Mouse (Mus musculus) testis, adult 2 months (tissue): ENCODE measurements around the gene Trappc1. TPM values are rescaled to one million over a fixed set of nuclear protein-coding genes. Genes with fewer than 3 reads are reported as not detected.
A peak's percentile ranks its signal among the peaks of the same experiment; 100 is the strongest.

ENCODE experiments used
- H3K27ac ChIP-seq: fragments of 200-500 bp; 2 replicates; pipeline ENCODE4 v1.5.1; 2012; ENCODE audit warnings: low read depth, low read length; ENCODE audit not compliant: control insufficient read depth, insufficient read depth
- H3K27me3 ChIP-seq: fragments of 200-500 bp; 2 replicates; pipeline ENCODE4 v1.6.1; 2012; ENCODE audit warnings: mild to moderate bottlenecking, low read length, moderate library complexity; ENCODE audit not compliant: control insufficient read depth, insufficient read depth
- H3K36me3 ChIP-seq: fragments of 200-500 bp; 2 replicates; pipeline ENCODE4 v1.6.1; 2012; ENCODE audit warnings: mild to moderate bottlenecking, low read length; ENCODE audit not compliant: control insufficient read depth, insufficient read depth
- H3K4me1 ChIP-seq: fragments of 200-500 bp; 2 replicates; pipeline ENCODE4 v1.6.1; 2012; ENCODE audit warnings: low read length; ENCODE audit not compliant: control insufficient read depth, insufficient read depth
- H3K4me3 ChIP-seq: fragments of 200-500 bp; 2 replicates; pipeline ENCODE4 v1.5.1; 2012; ENCODE audit warnings: low read depth, mild to moderate bottlenecking, low read length, moderate library complexity, mixed read lengths; ENCODE audit not compliant: control insufficient read depth
- CTCF ChIP-seq: fragments of 200-500 bp; IDR thresholded peaks from 2 replicates; pipeline ENCODE4 v1.5.1; 2012; ENCODE audit warnings: low read depth, mild to moderate bottlenecking, inconsistent platforms, low read length, moderate library complexity; ENCODE audit not compliant: control insufficient read depth, insufficient read depth, insufficient replicate concordance
- POLR2A ChIP-seq: fragments of 200-500 bp; IDR thresholded peaks from 2 replicates; pipeline ENCODE4 v1.6.1; 2012; ENCODE audit warnings: low read depth, mild to moderate bottlenecking, inconsistent platforms, low read length, moderate library complexity; ENCODE audit not compliant: control insufficient read depth
- polyA plus RNA-seq: library from polyadenylated mRNA; depleted of rRNA; stranded (reverse); fragments of >200 nt; gene quantifications from 2 replicates; pipeline ENCODE4 v1.2.3, GENCODE M21; 2012

The Trappc1 gene
- polyA plus RNA-seq, 1 experiment = 25.5 TPM

DNA sequence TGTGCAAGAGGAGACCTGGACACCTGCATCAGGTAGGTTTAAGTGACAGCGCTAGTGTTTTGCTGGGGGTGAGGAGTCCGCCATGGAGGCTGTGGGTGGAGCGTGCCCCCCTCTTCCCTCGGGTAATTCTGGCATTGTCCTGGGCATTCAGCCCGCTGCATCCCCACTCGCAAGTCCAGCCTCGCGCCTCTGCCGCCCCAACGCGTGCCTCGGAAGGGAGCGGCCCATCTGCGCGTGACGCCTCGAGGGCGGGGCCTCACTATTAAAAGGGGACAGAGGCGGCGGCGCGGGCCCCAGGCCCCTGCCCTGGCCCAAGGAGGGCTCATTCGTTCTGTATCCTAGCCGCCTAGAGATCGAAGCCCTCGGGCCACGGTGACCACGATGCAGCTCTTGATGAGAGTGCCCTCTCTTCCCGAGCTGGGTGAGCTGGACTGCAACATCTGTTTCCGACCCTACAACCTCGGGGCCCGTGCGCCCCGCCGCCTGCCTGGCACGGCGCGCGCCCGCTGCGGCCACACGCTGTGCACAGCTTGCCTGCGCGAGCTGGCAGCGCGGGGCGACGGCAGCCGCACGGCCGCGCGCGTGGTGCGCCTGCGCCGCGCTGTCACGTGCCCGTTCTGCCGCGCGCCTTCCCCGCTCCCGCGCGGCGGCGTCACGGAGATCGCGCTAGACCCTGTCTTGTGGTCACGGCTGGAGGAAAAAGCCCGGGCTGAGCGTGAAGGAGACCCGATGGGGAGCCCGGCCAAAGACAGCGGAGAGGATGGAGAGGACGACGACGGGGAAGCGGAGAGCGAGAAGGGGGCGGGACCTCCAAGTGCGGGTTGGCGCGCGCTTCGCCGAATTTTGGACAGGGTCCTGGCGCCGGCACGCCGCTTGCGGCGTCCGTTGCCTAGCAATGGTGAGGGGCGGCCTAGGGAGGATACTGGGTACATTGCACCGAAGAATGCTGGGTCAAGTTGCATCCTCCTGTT lies 16.7 kb downstream of the Trappc1 start, which contains the start of gene Rnf227:
TSS of gene Rnf227 (plus strand) at position 301 of the 971 bp plus-strand sequence.
- TF ChIP-seq POLR2A (no peak), CTCF (no peak)
- Histone ChIP-seq H3K4me3 (peak within 1 kb of the TSS; percentile 95), H3K27ac (peak within 1 kb of the TSS; percentile 72), H3K4me1 (peaks cover 9% of the 10 kb centered on the region), H3K27me3 (no peaks in the 10 kb centered on the region), H3K36me3 (0 out of 2 replicates have a peak, but pooled peaks cover 1% of the 10 kb centered on the region)

DNA sequence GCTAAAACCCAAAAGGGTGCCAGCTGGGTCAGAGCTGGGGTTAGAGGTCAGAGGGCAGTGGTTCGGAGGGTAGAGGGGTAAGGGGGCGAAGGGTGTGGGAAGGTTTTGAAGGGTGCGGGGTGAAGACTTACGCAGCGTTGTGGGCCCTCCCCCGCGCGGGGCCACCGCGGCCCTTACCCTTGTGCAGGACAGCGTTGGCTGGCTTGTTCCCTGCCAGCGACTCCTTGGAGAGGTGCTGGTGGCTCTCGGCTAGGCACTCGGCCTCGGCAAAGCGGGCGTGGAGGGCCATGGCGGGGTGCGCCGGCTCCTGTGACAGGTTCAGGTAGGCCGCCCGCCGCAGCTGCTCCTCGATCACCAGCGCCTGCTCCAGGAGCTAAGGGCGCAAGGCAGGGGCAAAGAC lies 22.7 kb downstream of the Trappc1 start:
- H3K27me3 ChIP-seq = no peaks in the 10 kb centered on the region
- no peak overlapping the region for H3K27ac ChIP-seq
- no peak overlapping the region for H3K4me3 ChIP-seq
- peaks cover 1% of the 10 kb centered on the region; the same call in 1 of the 2 replicates for H3K36me3 ChIP-seq
- TF ChIP-seq POLR2A (no peak), CTCF (no peak)
- H3K4me1 ChIP-seq = no peaks in the 10 kb centered on the region

DNA sequence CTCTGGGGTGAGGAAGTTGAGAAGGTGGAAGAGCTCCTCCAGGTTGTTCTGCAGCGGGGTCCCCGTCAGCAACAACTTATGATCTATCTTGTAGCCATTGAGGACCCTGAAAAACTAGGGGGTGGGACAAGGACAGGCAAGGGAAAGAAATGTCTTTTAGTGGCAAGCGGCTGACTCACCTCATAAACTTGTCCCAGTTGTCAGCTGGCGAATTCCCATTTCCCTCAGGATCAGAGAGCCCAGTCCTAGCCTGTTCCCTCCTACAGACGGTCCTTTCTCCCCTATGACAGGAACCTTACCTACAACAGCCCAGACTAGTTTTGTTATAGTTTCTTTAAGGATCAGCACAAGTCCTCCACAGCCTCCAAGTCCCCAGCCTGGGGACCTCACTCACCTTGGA lies 32.8 kb downstream of the Trappc1 start:
- no peak overlapping the region for H3K27ac ChIP-seq
- peaks cover 12% of the 10 kb centered on the region for H3K36me3 ChIP-seq
- no peaks in the 10 kb centered on the region for H3K4me1 ChIP-seq
- no peak for TF ChIP-seq POLR2A
- no peak overlapping the region for H3K4me3 ChIP-seq
- no peaks in the 10 kb centered on the region for H3K27me3 ChIP-seq

DNA sequence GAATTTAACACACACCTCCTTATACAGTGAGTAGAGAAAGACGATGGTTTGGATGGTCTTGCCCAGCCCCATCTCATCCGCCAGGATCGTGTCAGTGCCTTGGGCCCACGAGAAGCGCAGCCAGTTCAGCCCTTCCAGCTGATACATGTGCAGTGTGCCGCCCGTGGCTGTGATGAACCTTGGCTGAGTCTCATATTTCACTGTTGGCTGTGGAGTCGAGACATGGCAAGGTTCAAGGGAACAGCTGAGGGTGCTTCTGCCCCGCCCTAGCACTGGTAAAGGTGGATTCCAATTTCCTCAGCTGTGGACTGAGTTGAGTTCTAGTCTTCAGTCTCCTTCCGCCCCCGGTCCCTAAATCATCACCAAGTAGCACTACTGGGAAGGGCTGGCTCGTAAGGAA lies 33.9 kb downstream of the Trappc1 start:
- H3K4me3 ChIP-seq = no peak overlapping the region
- H3K36me3 ChIP-seq = peaks cover 12% of the 10 kb centered on the region
- no peak overlapping the region for H3K27ac ChIP-seq
- no peak for TF ChIP-seq POLR2A
- TF ChIP-seq CTCF = no peak
- H3K4me1 ChIP-seq = no peaks in the 10 kb centered on the region
- H3K27me3 ChIP-seq = no peaks in the 10 kb centered on the region

DNA sequence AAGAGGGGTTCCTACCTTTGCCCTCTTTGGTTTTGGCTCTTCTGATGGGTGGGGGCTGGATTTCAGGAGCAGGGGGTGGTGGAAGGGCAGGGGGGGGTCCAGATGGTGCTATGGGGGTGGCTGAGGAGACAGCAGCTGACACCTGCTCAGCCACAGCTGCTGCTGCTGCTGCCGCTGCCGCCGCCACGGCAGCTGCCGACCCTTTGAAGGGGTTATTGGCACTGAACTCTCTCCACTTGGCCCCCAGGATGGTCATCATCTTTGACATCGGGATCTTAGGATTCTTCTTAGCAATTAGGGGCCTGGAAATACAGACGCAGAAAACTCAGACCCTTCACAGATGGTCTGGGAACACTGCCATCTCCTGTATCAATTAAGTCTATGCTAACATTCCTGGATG lies 38.2 kb downstream of the Trappc1 start:
- Histone ChIP-seq H3K36me3 (peaks cover 5% of the 10 kb centered on the region), H3K4me3 (no peak overlapping the region), H3K27ac (no peak overlapping the region), H3K4me1 (peaks cover 20% of the 10 kb centered on the region), H3K27me3 (no peaks in the 10 kb centered on the region)
- TF ChIP-seq POLR2A = no peak
- TF ChIP-seq CTCF = no peak

DNA sequence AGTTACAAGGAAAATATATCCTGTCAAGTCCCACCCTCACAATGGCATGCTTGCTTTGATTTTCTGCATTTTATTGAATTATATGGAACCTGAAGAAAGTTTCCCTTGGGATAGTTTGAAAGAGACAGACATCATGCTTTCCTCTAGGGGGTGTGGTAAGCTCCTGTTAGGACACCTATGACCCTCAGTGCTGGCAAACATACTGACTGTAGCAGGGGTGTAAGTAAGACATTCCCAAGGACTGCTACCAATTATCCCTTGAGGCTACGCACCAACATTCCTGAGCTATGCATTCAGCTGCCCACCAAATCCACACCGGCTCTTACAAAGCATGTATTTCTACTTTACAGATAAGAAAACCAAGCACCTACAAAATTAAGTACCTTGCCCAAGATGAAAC lies 38.7 kb downstream of the Trappc1 start:
- Histone ChIP-seq H3K27ac (no peak overlapping the region), H3K36me3 (peaks cover 5% of the 10 kb centered on the region), H3K27me3 (no peaks in the 10 kb centered on the region)

DNA sequence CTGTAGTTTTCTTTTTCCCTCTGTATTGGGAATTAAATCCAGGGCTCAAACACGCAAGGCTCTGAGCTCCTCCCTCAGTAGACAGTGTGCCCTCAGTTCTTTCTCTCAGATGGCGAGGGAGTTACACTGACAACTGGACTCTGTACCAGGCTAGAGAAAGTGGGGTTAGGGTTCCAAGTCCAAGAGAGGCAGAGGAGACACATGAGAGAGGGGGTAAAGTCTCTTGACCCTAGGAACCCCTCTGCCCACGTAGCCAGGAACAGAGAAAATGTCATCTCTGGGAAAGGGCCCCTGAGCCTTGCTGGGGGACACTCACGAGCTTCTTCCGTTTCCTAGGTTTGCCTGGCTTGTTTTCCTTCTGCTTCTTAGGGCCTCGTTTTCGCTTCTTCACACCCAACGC lies 40.6 kb downstream of the Trappc1 start:
- Histone ChIP-seq H3K36me3 (no peaks in the 10 kb centered on the region; the same call in 1 of the 2 replicates), H3K27me3 (no peaks in the 10 kb centered on the region), H3K4me1 (peaks cover 30% of the 10 kb centered on the region), H3K27ac (no peak overlapping the region), H3K4me3 (no peak overlapping the region)
- no peak for TF ChIP-seq CTCF
- TF ChIP-seq POLR2A = no peak

More for the DNA sequence above, 38.7 kb downstream of the Trappc1 start:
- Histone ChIP-seq H3K4me3 (no peak overlapping the region), H3K4me1 (peaks cover 24% of the 10 kb centered on the region)
- TF ChIP-seq POLR2A (no peak), CTCF (no peak)
